Mouse (Mus musculus): Measurements from ENCODE around the gene Dbx1.

The Dbx1 gene

GRCm38 (mm10) chr7:49636491-49637115 lies at the start of gene Dbx1:
Gene Dbx1 (minus strand): TSS chr7:49636849.
- peak; percentile 33 for DNase-seq (ENCODE audit: low read depth, low spot score)

- no peak for DNase-seq (ENCODE audit: low read depth, low spot score)
Observed at GRCm38 (mm10) chr7:49678826-49679377, 42.3 kb upstream of the Dbx1 start.

DNA sequence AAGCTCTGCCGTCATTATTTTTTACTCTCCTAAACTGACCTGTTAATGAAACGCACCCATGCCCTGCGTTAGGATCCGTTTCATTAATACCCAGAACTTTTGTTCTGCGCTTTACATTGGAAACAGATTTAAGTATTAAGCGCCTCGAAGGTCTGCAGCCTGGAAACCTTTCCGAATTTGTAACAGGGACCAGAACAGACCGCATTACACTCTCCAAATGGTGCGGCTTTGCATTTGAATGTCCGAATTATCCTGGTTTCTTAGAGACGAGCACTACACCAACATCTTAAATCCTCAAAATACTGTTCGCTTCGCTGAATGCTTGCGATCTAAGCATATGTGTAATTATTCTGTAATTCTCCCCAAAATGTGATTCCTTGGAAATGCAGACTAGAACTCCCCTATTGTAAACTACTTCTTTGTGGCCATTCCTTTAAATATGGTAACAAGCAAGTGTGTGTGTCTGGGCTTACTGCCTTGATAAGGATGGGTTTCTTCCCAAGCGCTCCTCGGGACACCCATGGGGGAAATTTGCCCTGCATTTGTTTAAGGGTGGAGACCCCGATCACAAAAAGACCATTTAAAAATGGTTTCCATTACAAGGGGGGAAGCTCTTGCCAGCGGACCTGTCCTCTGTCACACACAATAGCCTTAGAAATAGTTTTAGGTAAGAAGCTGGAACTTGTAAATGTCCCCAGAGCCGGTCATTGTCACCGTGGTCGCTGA lies 41.6 kb upstream of the Dbx1 start:
- no peak for DNase-seq (ENCODE audit: low read depth, low spot score)

DNA sequence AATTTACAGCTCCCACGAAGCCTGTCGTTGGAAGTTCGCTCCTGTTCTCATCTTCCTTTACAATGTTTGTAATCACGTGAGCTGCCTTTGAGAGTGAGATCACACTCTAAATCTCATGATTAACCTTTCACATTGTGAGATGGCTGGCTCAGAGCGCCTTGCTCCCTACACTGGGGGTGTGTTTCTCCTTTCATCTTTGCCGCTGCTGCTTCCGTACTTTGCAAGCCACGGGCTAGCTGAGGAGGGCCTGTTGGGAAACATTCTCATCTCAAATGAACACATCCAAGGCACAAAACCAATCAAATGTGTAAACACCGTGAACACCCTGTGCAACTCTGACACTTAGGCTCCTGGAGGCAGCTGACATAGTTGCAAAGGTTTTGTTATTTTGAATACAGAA lies 40.5 kb upstream of the Dbx1 start:
- no peak for DNase-seq (ENCODE audit: low read depth, low spot score)

DNA sequence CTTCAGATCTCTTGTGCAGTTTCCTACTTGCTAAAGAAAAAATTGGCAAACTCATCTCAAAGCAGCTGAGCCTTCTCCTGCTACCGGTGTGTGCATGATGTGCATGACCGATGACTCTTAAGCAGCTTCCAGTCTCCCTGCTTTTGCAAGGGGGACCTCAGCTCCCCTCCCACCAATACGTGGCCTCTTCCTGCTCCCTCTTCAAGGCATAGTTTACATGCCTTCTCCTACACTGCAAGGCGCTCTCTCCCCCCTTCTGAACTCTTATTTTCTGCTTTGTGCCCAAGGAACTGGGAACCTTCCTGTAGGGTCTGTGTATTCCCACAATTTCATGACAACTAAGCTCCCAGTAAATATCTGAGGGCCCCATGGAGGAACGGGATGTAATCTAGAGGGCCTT lies 40.0 kb upstream of the Dbx1 start:
- DNase-seq (ENCODE audit: low read depth, low spot score): no peak

GRCm38 (mm10) chr7:49668260-49668857 lies 31.7 kb upstream of the Dbx1 start:
- DNase-seq (ENCODE audit: low read depth, low spot score): no peak

DNA sequence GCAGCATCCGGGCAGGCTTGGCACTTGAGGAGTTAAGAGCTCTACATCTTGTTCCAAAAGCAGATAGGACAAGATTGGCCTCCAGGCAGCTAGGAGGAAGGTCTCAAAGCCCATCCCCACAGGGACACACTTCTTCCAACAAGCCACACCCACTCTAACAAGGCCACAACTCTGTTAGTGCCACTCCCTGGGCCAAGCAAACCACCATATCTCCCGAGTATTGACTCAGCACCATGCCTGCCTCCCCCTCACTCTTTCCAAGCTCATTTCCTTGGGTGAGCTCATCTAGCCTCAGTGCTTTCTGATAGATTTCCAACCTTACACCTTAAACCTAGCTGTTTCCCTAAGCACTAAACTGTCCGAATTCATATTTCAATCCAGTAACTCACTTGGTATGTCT lies 26.9 kb upstream of the Dbx1 start:
- no peak for DNase-seq (ENCODE audit: low read depth, low spot score)

- DNase-seq (ENCODE audit: low read depth, low spot score): no peak
Observed at GRCm38 (mm10) chr7:49662492-49663026, 25.9 kb upstream of the Dbx1 start.

GRCm38 (mm10) chr7:49661811-49662491 lies 25.3 kb upstream of the Dbx1 start:
- DNase-seq (ENCODE audit: low read depth, low spot score): peak; percentile 6

DNA sequence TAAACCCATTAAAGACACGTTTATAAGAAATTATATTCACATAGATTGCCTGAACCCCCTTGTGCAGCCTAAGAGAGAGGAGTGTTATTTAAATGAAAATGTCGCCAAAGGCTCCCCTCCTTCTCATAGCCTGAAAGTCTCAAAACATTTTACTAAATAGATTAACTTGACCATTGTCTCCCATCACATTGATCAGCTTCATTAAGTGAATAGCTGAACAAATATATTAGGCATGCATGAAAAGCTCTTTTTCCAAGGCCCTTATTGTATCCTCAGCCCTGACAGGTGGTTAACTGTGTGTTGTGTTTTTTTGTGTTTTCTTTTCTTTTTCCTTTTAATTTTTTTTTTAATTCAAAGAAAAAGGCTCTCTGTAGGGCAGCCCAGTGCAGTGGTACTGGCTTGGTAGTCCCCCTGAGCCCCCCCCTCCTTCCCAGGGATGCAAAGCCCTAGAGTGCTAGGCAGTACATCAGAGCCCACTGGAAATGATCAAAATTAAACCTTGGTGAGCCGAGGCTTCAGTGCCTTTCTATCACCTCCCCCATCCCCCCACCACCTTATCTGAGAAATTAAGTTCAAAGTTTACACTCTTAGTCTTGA lies 4.2 kb upstream of the Dbx1 start:
- DNase-seq (ENCODE audit: low read depth, low spot score): no peak

DNA sequence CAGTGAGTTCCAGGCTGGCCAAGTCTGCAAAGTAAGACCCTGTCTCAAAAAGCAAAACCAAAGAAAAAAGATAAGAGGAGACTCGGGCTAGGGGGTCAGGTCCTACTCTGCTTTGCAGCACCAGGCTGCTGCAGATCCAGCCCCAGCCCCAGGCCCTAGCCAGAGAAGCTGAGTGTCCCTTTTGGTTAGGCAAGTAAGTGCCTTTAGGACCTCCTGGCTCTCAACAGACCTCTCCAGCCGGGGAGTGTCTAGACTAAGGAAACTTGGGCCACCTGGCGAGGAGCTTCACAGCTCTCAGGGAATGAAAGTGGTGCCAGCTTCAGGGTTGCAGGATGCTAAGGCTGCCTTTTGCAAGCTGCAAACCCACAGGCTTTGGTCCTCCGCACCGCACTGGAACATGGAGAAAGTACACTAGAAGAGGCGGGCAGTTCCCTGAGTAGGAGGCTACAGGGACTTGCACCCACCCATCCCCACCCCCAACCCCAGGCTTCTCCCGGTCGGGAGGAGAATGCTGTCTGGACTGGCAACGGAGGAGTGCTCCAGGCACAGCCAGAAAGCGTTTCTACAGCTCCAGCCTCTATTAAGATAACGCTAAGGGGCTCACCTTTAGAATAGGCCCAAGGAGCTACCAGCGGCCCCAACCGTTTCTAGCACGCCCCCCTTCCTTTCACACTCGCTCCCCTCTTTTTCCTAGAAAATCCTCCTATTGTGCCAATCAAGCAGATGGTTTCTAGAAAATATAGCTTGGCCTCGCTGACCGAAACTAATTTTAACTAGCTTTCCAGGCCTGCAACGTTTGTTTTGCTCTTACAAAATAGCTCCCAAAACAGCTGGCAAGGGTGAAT lies 3.4 kb upstream of the Dbx1 start:
- no peak for DNase-seq (ENCODE audit: low read depth, low spot score)

- no peak for DNase-seq (ENCODE audit: low read depth, low spot score)
Observed at GRCm38 (mm10) chr7:49638941-49639776, 2.5 kb upstream of the Dbx1 start.

DNA sequence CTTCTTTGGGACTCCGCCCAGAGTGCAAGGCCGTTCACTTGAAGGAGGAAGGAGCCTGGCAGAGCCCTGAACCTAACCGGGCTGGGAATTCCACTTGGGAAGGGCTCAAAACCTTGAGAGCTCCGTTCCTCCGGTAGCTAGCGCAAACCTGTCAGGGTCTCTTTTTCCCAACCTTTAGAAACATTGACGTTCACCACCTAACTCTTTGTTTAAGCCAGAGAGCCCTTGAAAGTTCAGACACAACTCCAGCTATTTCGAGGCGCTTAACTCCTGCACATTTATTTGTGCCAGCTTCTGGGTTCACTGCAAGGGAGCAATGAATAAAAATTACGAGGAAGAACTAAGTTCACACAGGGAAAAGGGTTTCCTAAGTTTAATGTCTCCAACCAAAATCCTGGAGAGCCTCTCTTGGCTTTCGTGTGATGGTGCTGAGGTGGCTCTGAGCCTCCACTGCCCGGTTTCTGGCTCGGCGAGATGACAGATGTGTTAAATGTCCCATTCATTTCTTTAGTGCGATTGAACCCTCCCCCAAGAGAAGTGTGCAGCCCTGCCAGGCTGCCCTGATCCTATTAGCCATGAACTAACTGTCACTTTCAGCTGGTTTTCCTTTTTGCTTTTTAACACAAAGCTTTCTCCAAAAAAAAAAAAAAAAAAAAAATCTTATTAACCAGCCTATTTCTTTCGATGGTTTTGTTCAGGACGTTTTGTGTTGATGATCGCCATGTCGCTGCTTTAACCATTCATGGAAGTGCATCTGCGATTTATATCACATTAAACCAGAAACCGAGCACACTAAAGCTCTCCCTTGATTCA lies 1.4 kb upstream of the Dbx1 start:
- no peak for DNase-seq (ENCODE audit: low read depth, low spot score)

GRCm38 (mm10) chr7:49637281-49637680 lies 632 bp upstream of the Dbx1 start:
- DNase-seq (ENCODE audit: low read depth, low spot score): peak; percentile 15

DNA sequence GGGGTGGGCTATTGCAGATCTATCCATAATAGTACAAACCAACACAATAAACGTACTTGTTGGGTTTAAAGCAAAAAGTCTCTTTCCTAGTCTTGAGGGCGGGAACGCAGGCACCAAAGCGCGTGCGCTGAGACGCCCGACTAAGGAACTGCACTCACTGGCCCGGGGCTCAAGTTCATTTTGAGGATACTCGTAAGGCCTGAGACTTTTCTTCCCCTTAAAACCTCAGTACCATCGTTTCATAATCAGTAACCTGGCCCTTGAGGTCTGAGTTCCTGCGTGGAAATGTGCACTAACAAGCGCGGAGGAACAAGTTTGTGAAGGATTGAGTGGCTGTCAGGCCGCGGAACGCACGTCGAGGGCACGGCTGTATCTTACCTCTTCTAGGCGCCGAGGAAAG lies 678 bp downstream of the Dbx1 start:
- no peak for DNase-seq (ENCODE audit: low read depth, low spot score)

DNA sequence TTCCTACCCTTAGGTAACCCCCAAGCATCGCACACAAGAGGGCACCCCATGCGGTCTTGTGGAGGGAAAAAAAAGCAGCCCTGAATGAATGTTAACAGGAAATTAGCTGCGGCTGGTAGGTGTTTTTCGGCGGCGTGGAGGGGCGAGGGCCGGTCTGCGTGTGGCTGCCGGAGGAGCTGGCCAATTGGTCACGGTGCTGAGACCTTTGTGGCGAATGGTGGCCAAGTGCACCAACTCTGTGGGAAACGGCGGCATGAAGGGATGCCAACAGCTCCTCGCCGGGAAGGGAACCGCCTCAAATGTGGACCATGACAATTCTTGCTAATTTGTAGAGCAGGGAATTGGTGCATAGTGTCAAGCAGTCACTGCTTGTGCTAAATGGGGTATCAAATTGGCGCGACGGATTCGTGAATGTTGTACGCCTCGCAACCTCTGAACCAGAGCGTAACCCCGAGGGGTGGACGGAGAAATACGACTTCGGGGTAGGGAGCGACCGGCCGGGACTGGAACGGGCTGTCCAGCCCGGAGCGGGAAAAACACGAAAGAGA lies 1.5 kb downstream of the Dbx1 start:
- peak; percentile 64 for DNase-seq (ENCODE audit: low read depth, low spot score)

DNA sequence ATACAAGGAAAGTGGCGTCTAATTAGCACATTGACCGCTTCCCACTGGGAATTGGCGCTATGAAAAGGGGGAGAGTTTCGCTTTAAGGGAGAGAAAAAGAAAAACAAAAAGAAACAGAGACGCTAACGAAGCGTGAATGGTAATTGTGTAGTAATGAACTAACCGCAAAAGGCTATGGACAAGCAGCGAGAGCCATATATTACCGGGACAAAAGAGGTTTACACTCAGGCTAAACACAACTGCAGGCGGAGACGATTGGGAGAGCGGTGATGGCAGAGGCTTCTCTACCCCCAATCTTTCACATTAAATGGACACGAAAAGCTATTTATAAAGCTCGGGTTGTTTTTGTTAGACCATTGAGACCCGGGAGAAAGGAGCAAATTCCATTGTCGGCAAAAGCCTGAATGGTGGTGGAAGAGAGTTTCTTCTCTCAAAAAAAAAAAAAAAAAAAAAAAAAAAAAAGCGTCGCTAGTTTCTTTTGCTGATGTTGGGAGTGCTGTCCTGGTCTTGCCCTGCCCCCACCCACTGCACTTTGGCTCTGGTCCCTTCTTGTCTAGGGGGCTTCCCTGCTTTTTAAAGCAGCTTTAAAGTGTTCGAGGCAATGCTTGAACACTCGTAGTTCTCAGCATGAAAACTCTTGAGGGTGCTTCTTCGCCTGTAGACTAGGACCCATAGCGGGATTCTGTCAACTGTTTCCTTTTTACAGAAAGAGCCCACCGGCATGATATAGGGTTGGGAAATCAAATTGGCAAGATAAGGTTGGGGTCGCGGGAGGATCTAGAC lies 2.2 kb downstream of the Dbx1 start:
- peak; percentile 56 for DNase-seq (ENCODE audit: low read depth, low spot score)
